Mouse (Mus musculus): ENCODE data around the gene Lrp8. TPM values are rescaled to one million over a fixed set of nuclear protein-coding genes. Genes with fewer than 3 reads are reported as not detected.

Lrp8 gene
- total and polyA plus RNA-seq, 2 experiments, result 0.09 to 0.11 TPM

DNA sequence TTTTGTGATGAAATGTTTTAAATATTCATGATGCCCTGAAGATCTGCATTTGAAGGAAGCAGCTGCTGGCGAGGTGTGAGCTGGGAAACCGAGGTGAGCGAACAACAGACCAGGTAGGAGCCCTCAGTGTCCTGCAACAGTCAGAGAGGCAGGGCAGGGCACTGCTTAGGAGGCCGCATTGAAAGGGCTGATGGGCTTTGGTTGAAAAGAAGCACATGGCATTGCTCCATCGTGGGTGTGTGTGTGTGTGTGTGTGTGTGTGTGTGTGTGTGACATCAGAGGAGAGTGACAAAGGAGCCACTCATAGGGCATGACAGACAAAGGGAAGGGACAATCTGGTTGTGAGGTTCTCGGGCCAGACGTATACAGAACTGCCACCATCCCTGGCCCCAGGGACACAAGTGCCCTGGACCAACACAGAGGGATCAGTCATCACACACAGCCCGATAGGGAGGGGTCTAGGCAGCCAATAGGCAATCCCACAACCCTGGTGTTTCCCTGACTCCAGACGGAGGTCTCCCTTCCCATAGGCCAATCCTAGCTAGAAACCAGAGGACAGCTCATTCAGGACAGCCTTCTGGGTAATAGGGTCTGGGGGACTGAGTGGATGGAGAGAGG lies 36.8 kb upstream of the Lrp8 start:
- 82% methylated on average over 9 of the region's 9 CpGs for WGBS

GRCm38 (mm10) chr4:107766182-107766581 lies 35.9 kb upstream of the Lrp8 start:
- Histone ChIP-seq H3K4me3 (ENCODE audit: insufficient read depth, low read depth, low read length) (no peak overlapping the region), H3K27ac (replicated peaks; ENCODE audit: insufficient read depth, low read depth, low read length) (no peak overlapping the region), H3K79me2 (ENCODE audit: control insufficient read depth, insufficient read depth, low read length) (no peaks in the 10 kb centered on the region), H3K4me1 (ENCODE audit: control insufficient read depth, insufficient read depth, low read length) (no peaks in the 10 kb centered on the region), H3K9ac (ENCODE audit: low read depth, low read length) (no peak overlapping the region), H3K27me3 (ENCODE audit: control insufficient read depth, insufficient read depth, low read length) (no peaks in the 10 kb centered on the region), H3K36me3 (ENCODE audit: control insufficient read depth, insufficient read depth, low read length) (no peaks in the 10 kb centered on the region)
- no peak for DNase-seq (ENCODE audit: extremely low read depth, low read depth, low spot score)
- no peak for TF ChIP-seq POLR2A (IDR thresholded peaks at IDR 0.05; ENCODE audit: extremely low read depth, insufficient read depth, low read length)
- TF ChIP-seq CTCF (IDR thresholded peaks at IDR 0.05; ENCODE audit: low read depth, low read length), result no peak
- WGBS, result 90% methylated on average over 5 of the region's 5 CpGs

More for the DNA sequence above, 36.8 kb upstream of the Lrp8 start:
- TF ChIP-seq POLR2A (IDR thresholded peaks at IDR 0.05; ENCODE audit: extremely low read depth, insufficient read depth, low read length) (no peak), CTCF (IDR thresholded peaks at IDR 0.05; ENCODE audit: low read depth, low read length) (no peak)
- Histone ChIP-seq H3K4me1 (ENCODE audit: control insufficient read depth, insufficient read depth, low read length) (no peaks in the 10 kb centered on the region), H3K4me3 (ENCODE audit: insufficient read depth, low read depth, low read length) (no peak overlapping the region), H3K36me3 (ENCODE audit: control insufficient read depth, insufficient read depth, low read length) (no peaks in the 10 kb centered on the region), H3K9ac (ENCODE audit: low read depth, low read length) (no peak overlapping the region), H3K79me2 (ENCODE audit: control insufficient read depth, insufficient read depth, low read length) (no peaks in the 10 kb centered on the region), H3K27ac (replicated peaks; ENCODE audit: insufficient read depth, low read depth, low read length) (no peak overlapping the region), H3K27me3 (ENCODE audit: control insufficient read depth, insufficient read depth, low read length) (no peaks in the 10 kb centered on the region)
- no peak for DNase-seq (ENCODE audit: extremely low read depth, low read depth, low spot score)

- TF ChIP-seq CTCF (IDR thresholded peaks at IDR 0.05; ENCODE audit: low read depth, low read length), result no peak
- no peak for TF ChIP-seq POLR2A (IDR thresholded peaks at IDR 0.05; ENCODE audit: extremely low read depth, insufficient read depth, low read length)
- H3K4me1 ChIP-seq (ENCODE audit: control insufficient read depth, insufficient read depth, low read length), result no peaks in the 10 kb centered on the region
- H3K27me3 ChIP-seq (ENCODE audit: control insufficient read depth, insufficient read depth, low read length), result no peaks in the 10 kb centered on the region
- WGBS, result 92% methylated on average over 16 of the region's 16 CpGs
- no peak overlapping the region for H3K9ac ChIP-seq (ENCODE audit: low read depth, low read length)
- no peaks in the 10 kb centered on the region for H3K79me2 ChIP-seq (ENCODE audit: control insufficient read depth, insufficient read depth, low read length)
- no peaks in the 10 kb centered on the region for H3K36me3 ChIP-seq (ENCODE audit: control insufficient read depth, insufficient read depth, low read length)
- no peak for DNase-seq (ENCODE audit: extremely low read depth, low read depth, low spot score)
- H3K4me3 ChIP-seq (ENCODE audit: insufficient read depth, low read depth, low read length), result no peak overlapping the region
- H3K27ac ChIP-seq (replicated peaks; ENCODE audit: insufficient read depth, low read depth, low read length), result no peak overlapping the region
These were observed 29.8 kb upstream of the Lrp8 start for GRCm38 (mm10) chr4:107772122-107772825.

DNA sequence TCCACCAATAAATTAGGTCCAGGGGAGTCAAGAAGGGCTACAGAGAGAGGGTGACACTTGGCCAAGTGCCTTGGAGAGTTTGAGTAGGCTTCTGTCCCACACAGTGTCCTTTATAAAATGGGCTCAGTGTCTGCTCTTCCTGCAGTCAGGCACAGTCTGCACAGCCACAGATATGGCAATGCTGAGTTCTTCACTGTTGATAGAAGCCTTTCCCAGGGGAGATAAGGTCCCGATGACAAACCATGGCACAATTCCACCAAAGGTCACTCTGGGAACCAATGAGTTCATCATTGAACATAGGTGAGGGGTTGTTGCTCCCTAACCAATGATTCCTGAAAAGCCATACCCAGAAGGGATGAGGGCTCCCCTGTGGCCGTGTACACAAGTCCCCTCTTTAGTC lies 27.2 kb upstream of the Lrp8 start:
- Histone ChIP-seq H3K36me3 (ENCODE audit: control insufficient read depth, insufficient read depth, low read length) (no peaks in the 10 kb centered on the region), H3K27ac (replicated peaks; ENCODE audit: insufficient read depth, low read depth, low read length) (no peak overlapping the region), H3K27me3 (ENCODE audit: control insufficient read depth, insufficient read depth, low read length) (no peaks in the 10 kb centered on the region), H3K4me1 (ENCODE audit: control insufficient read depth, insufficient read depth, low read length) (no peaks in the 10 kb centered on the region), H3K9ac (ENCODE audit: low read depth, low read length) (no peak overlapping the region), H3K79me2 (ENCODE audit: control insufficient read depth, insufficient read depth, low read length) (no peaks in the 10 kb centered on the region), H3K4me3 (ENCODE audit: insufficient read depth, low read depth, low read length) (no peak overlapping the region)
- DNase-seq (ENCODE audit: extremely low read depth, low read depth, low spot score), result peak; percentile 2
- 23% methylated on average over 2 of the region's 2 CpGs for WGBS
- no peak for TF ChIP-seq CTCF (IDR thresholded peaks at IDR 0.05; ENCODE audit: low read depth, low read length)
- no peak for TF ChIP-seq POLR2A (IDR thresholded peaks at IDR 0.05; ENCODE audit: extremely low read depth, insufficient read depth, low read length)

GRCm38 (mm10) chr4:107775672-107776071 lies 26.4 kb upstream of the Lrp8 start:
- Histone ChIP-seq H3K4me1 (ENCODE audit: control insufficient read depth, insufficient read depth, low read length) (no peaks in the 10 kb centered on the region), H3K36me3 (ENCODE audit: control insufficient read depth, insufficient read depth, low read length) (no peaks in the 10 kb centered on the region), H3K27me3 (ENCODE audit: control insufficient read depth, insufficient read depth, low read length) (no peaks in the 10 kb centered on the region), H3K4me3 (ENCODE audit: insufficient read depth, low read depth, low read length) (no peak overlapping the region), H3K9ac (ENCODE audit: low read depth, low read length) (no peak overlapping the region), H3K27ac (replicated peaks; ENCODE audit: insufficient read depth, low read depth, low read length) (no peak overlapping the region), H3K79me2 (ENCODE audit: control insufficient read depth, insufficient read depth, low read length) (no peaks in the 10 kb centered on the region)
- no peak for DNase-seq (ENCODE audit: extremely low read depth, low read depth, low spot score)
- 55% methylated on average over 7 of the region's 7 CpGs for WGBS
- TF ChIP-seq POLR2A (IDR thresholded peaks at IDR 0.05; ENCODE audit: extremely low read depth, insufficient read depth, low read length) (no peak), CTCF (IDR thresholded peaks at IDR 0.05; ENCODE audit: low read depth, low read length) (no peak)

Measured in liver, adult 2 months (tissue).